Mouse (Mus musculus): ENCODE measurements at regions not wholly inside any gene's neighbourhood (a gene's known extent, or its start where the extent isn't known, plus 50 kb on each side); places are given as distances from the start of the nearest gene placed in this dataset.
A peak's percentile ranks its signal among the peaks of the same experiment; 100 is the strongest.

DNA sequence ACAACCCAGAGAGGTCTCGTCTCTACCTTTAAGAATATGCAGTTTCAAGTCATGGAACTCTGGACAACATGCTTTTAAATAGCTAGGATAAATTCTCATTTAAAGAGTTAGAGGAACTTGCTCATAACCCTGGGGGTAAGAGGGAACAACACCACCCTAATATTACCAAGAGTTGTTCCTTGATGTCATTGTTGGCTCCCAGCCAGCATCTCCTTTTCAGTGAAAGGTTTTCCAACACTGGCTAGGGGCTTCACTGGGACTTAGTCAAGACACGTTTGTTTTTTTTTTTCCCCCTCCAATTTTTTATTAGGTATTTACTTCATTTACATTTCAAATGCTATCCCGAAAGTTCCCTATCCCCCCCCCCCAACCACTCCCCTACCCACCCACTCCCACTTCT lies 163.1 kb upstream of the Tnp1 start:
- H3K9me3 ChIP-seq (ENCODE audit: control insufficient read depth, low read length) = no peaks in the 10 kb centered on the region
- H3K27ac ChIP-seq (ENCODE audit: low read depth, low read length) = no peak overlapping the region
- 73% methylated on average over 3 of the region's 3 CpGs for WGBS
- no peak overlapping the region for H3K4me2 ChIP-seq (ENCODE audit: low read depth, low read length)
- H3K4me1 ChIP-seq (ENCODE audit: control insufficient read depth, insufficient read depth, low read length) = no peaks in the 10 kb centered on the region
- H3K27me3 ChIP-seq (ENCODE audit: control insufficient read depth, insufficient read depth, low read length) = no peaks in the 10 kb centered on the region
- H3K4me3 ChIP-seq (ENCODE audit: low read depth, low read length) = no peak overlapping the region
- no peak for ATAC-seq (ENCODE audit: low read depth)
- no peak overlapping the region for H3K9ac ChIP-seq (replicated peaks; ENCODE audit: low read depth, low read length)
- no peaks in the 10 kb centered on the region for H3K36me3 ChIP-seq (ENCODE audit: control insufficient read depth, insufficient read depth, low read length)

DNA sequence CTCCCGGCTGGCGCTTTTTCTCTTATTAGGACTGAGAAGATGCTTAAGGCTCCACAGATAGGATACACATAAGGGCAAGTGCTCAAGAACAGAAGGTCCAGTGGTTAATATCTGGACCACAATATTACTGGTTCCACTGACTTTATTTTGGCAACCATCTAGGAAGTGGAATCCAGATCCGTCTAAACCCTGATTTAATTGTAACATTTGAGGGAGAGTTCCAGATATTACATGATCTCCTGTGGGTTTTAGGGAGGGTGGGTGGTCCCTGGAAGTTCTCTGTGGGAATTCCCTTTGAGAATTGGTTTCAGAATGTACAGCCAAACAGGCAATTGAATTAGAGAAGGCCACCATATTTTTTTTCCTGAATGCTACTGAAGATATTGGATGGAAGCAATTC lies 161.4 kb upstream of the Tnp1 start:
- Histone ChIP-seq H3K4me2 (ENCODE audit: low read depth, low read length) (no peak overlapping the region), H3K4me1 (ENCODE audit: control insufficient read depth, insufficient read depth, low read length) (no peaks in the 10 kb centered on the region), H3K36me3 (ENCODE audit: control insufficient read depth, insufficient read depth, low read length) (no peaks in the 10 kb centered on the region), H3K9ac (replicated peaks; ENCODE audit: low read depth, low read length) (no peak overlapping the region), H3K27me3 (ENCODE audit: control insufficient read depth, insufficient read depth, low read length) (no peaks in the 10 kb centered on the region), H3K4me3 (ENCODE audit: low read depth, low read length) (no peak overlapping the region), H3K9me3 (ENCODE audit: control insufficient read depth, low read length) (no peaks in the 10 kb centered on the region), H3K27ac (ENCODE audit: low read depth, low read length) (no peak overlapping the region)
- ATAC-seq (ENCODE audit: low read depth) = no peak
- 95% methylated on average over 3 of the region's 3 CpGs for WGBS

DNA sequence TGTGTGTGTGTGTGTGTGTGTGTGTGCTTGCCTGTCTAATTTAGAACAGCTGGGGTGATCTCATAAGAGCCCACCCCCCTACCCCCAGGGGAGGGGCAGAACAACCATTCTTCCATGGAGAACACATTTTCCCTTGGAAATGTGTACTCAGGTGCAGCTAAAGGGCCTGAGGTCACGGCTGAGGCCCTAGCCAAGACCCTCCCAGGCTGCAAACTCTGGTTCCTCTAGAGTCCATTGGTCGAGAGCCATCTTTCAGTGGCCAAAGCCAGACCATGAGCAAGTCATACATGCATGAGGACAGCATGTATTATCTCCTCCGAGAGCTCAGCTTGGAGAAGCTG lies 154.9 kb upstream of the Tnp1 start:
- Histone ChIP-seq H3K4me3 (ENCODE audit: low read depth, low read length) (no peak overlapping the region), H3K36me3 (ENCODE audit: control insufficient read depth, insufficient read depth, low read length) (no peaks in the 10 kb centered on the region), H3K9me3 (ENCODE audit: control insufficient read depth, low read length) (no peaks in the 10 kb centered on the region), H3K27me3 (ENCODE audit: control insufficient read depth, insufficient read depth, low read length) (no peaks in the 10 kb centered on the region), H3K4me2 (ENCODE audit: low read depth, low read length) (no peak overlapping the region), H3K27ac (ENCODE audit: low read depth, low read length) (no peak overlapping the region), H3K9ac (replicated peaks; ENCODE audit: low read depth, low read length) (no peak overlapping the region), H3K4me1 (ENCODE audit: control insufficient read depth, insufficient read depth, low read length) (no peaks in the 10 kb centered on the region)
- WGBS = 63% methylated on average over 3 of the region's 3 CpGs
- no peak for ATAC-seq (ENCODE audit: low read depth)

GRCm38 (mm10) chr1:73169929-73170667 lies 154.4 kb upstream of the Tnp1 start:
- no peaks in the 10 kb centered on the region for H3K27me3 ChIP-seq (ENCODE audit: control insufficient read depth, insufficient read depth, low read length)
- 27% methylated on average over 6 of the region's 6 CpGs for WGBS
- H3K27ac ChIP-seq (ENCODE audit: low read depth, low read length) = no peak overlapping the region
- H3K4me1 ChIP-seq (ENCODE audit: control insufficient read depth, insufficient read depth, low read length) = no peaks in the 10 kb centered on the region
- no peak overlapping the region for H3K4me2 ChIP-seq (ENCODE audit: low read depth, low read length)
- no peak overlapping the region for H3K4me3 ChIP-seq (ENCODE audit: low read depth, low read length)
- no peak overlapping the region for H3K9ac ChIP-seq (replicated peaks; ENCODE audit: low read depth, low read length)
- H3K36me3 ChIP-seq (ENCODE audit: control insufficient read depth, insufficient read depth, low read length) = no peaks in the 10 kb centered on the region
- H3K9me3 ChIP-seq (ENCODE audit: control insufficient read depth, low read length) = no peaks in the 10 kb centered on the region
- no peak for ATAC-seq (ENCODE audit: low read depth)

DNA sequence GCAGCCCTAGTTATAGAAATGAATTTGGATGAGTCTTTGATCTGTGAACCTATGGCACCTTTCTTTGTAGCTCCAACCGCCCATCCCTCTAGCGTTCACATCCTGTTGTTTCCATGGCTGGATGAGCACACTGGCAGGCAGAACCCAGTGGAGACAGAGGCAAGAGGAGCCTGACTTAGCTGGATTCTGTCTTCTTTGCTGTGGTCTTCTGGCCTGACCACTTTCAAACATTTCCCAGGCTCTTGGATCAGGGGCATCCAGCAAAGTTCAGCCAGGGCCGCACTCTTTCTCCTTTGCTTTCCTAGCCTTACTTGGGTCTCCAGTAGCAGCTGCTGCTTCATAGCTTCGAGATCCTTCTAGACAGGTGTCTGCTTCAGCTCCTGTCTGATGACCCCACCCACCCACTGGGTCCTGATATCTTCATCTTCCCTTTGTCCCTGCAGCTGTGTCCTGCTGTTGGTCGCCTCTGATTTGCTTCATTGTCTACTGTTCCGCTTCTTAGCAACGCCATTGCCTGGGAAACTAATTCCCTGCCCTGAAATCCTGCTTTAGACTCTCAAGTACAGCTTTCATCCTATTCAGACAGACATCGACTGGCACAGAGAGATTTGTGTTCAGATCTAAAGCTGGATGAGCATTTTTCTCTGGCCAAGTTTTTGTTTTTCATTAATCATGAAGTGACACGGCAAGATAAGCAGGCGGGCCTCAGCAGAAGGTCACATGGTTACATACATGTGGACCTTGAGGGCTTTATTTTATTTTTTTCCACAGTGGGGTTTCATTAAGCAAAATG lies 153.6 kb upstream of the Tnp1 start:
- 29% methylated on average over 10 of the region's 10 CpGs for WGBS
- Histone ChIP-seq H3K27ac (ENCODE audit: low read depth, low read length) (no peak overlapping the region), H3K4me2 (ENCODE audit: low read depth, low read length) (no peak overlapping the region), H3K4me1 (ENCODE audit: control insufficient read depth, insufficient read depth, low read length) (no peaks in the 10 kb centered on the region), H3K27me3 (ENCODE audit: control insufficient read depth, insufficient read depth, low read length) (no peaks in the 10 kb centered on the region), H3K36me3 (ENCODE audit: control insufficient read depth, insufficient read depth, low read length) (no peaks in the 10 kb centered on the region), H3K9ac (replicated peaks; ENCODE audit: low read depth, low read length) (no peak overlapping the region), H3K9me3 (ENCODE audit: control insufficient read depth, low read length) (no peaks in the 10 kb centered on the region), H3K4me3 (ENCODE audit: low read depth, low read length) (no peak overlapping the region)
- peak; percentile 49; the same call in 1 of the 2 replicates for ATAC-seq (ENCODE audit: low read depth)

GRCm38 (mm10) chr1:73160199-73160598 lies 144.5 kb upstream of the Tnp1 start:
- H3K4me1 ChIP-seq (ENCODE audit: control insufficient read depth, insufficient read depth, low read length) = no peaks in the 10 kb centered on the region
- no peak for ATAC-seq (ENCODE audit: low read depth)
- no peak overlapping the region for H3K9ac ChIP-seq (replicated peaks; ENCODE audit: low read depth, low read length)
- no peaks in the 10 kb centered on the region for H3K27me3 ChIP-seq (ENCODE audit: control insufficient read depth, insufficient read depth, low read length)
- H3K36me3 ChIP-seq (ENCODE audit: control insufficient read depth, insufficient read depth, low read length) = no peaks in the 10 kb centered on the region
- 93% methylated on average over 3 of the region's 3 CpGs for WGBS
- H3K9me3 ChIP-seq (ENCODE audit: control insufficient read depth, low read length) = no peaks in the 10 kb centered on the region
- no peak overlapping the region for H3K27ac ChIP-seq (ENCODE audit: low read depth, low read length)
- H3K4me2 ChIP-seq (ENCODE audit: low read depth, low read length) = no peak overlapping the region
- no peak overlapping the region for H3K4me3 ChIP-seq (ENCODE audit: low read depth, low read length)

DNA sequence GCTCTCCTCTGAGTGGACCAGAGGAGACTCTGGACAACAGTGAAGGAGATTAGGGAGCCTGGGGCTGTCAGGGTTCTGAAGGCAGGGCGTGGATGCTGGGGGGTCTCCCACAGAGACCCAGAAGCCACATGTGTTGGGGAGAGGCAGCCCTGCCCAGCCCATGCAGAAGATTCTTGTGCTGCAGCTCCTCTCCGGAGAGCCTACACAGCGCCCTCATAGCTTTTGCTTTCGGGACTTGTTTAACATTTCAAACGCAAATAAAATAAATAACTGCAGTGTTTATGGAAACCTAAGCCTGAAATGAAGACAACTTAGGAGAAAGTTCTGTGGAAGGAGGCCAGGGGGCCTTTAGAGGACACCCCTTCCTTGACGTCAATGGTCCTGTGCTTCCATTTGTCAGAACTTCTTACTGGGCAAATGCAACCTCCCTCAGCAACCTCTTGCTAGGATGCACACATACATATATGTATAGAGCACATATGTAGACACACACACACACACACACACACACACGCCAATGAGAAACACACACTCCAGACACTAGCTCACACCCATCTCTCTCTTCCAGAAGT lies 143.8 kb upstream of the Tnp1 start:
- H3K4me3 ChIP-seq (ENCODE audit: low read depth, low read length) = no peak overlapping the region
- H3K9ac ChIP-seq (replicated peaks; ENCODE audit: low read depth, low read length) = no peak overlapping the region
- no peaks in the 10 kb centered on the region for H3K4me1 ChIP-seq (ENCODE audit: control insufficient read depth, insufficient read depth, low read length)
- H3K4me2 ChIP-seq (ENCODE audit: low read depth, low read length) = no peak overlapping the region
- ATAC-seq (ENCODE audit: low read depth) = no peak
- 84% methylated on average over 7 of the region's 7 CpGs for whole genome bisulfite sequencing
- no peaks in the 10 kb centered on the region for H3K9me3 ChIP-seq (ENCODE audit: control insufficient read depth, low read length)
- no peak overlapping the region for H3K27ac ChIP-seq (ENCODE audit: low read depth, low read length)
- H3K36me3 ChIP-seq (ENCODE audit: control insufficient read depth, insufficient read depth, low read length) = no peaks in the 10 kb centered on the region
- H3K27me3 ChIP-seq (ENCODE audit: control insufficient read depth, insufficient read depth, low read length) = no peaks in the 10 kb centered on the region

DNA sequence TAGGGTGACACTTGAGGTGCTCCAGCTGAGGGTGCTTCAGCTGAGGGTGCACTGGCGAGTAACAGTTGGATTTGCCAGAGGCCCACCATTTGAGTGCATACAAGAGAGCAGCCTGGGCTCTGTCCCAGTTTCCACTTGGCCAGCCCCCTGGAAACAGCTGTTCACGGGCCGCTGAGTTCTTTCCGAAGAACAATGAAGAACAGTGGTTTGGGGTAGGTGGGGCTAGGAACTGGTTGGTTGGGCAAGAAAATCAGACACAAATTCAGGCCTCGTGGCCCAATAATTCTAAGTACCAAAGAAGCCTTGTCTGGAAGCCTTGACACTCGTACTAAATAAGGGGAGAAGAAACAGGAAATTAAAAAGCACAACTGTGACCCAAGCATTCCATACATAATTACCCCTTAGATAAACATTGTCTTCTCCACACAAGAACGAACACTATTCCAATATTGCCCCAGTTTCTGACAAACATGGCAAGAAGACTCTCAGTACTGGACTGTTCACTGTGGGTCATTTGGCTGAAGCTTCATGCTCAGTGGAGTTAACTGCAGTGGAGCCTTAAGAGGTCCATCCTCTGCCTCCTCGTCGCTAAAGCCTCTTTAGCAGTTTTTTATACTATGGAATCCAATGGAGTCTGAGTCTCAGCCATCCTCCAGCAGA lies 137.9 kb upstream of the Tnp1 start:
- no peak overlapping the region for H3K4me2 ChIP-seq (ENCODE audit: low read depth, low read length)
- H3K27ac ChIP-seq (ENCODE audit: low read depth, low read length) = no peak overlapping the region
- H3K4me3 ChIP-seq (ENCODE audit: low read depth, low read length) = no peak overlapping the region
- H3K9ac ChIP-seq (replicated peaks; ENCODE audit: low read depth, low read length) = no peak overlapping the region
- H3K27me3 ChIP-seq (ENCODE audit: control insufficient read depth, insufficient read depth, low read length) = no peaks in the 10 kb centered on the region
- H3K4me1 ChIP-seq (ENCODE audit: control insufficient read depth, insufficient read depth, low read length) = no peaks in the 10 kb centered on the region
- H3K36me3 ChIP-seq (ENCODE audit: control insufficient read depth, insufficient read depth, low read length) = no peaks in the 10 kb centered on the region
- no peaks in the 10 kb centered on the region for H3K9me3 ChIP-seq (ENCODE audit: control insufficient read depth, low read length)
- ATAC-seq (ENCODE audit: low read depth) = no peak
- 66% methylated on average over 9 of the region's 9 CpGs for WGBS

DNA sequence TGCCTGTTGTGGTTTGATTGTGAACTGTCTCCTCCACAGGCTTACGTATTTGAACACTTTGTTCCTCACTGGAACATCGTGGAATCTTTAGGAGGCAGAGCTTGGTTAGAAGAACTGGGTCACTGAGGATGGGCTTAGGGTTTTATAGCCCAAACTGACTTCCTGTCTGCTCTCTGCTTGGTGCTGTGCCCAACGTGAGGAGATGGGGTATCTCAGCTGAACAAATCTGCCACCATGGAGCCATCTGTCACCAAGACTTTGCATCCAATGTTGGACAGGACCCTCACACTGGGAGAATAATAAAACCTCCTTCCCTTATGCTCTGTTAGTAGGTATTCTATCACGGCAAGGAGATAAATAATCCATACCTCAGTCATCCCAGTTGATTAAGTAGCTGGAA lies 134.2 kb upstream of the Tnp1 start:
- Histone ChIP-seq H3K4me1 (ENCODE audit: control insufficient read depth, insufficient read depth, low read length) (no peaks in the 10 kb centered on the region), H3K27ac (ENCODE audit: low read depth, low read length) (no peak overlapping the region), H3K9ac (replicated peaks; ENCODE audit: low read depth, low read length) (no peak overlapping the region), H3K9me3 (ENCODE audit: control insufficient read depth, low read length) (no peaks in the 10 kb centered on the region), H3K27me3 (ENCODE audit: control insufficient read depth, insufficient read depth, low read length) (no peaks in the 10 kb centered on the region), H3K4me3 (ENCODE audit: low read depth, low read length) (no peak overlapping the region), H3K4me2 (ENCODE audit: low read depth, low read length) (no peak overlapping the region), H3K36me3 (ENCODE audit: control insufficient read depth, insufficient read depth, low read length) (no peaks in the 10 kb centered on the region)
- WGBS = 82% methylated on average over 4 of the region's 4 CpGs
- ATAC-seq (ENCODE audit: low read depth) = no peak

Data from neural tube, embryonic 14.5 days (tissue).